Mouse (Mus musculus) thymus, adult 2 months (tissue): ENCODE measurements around the gene Gm614. TPM values are rescaled to one million over a fixed set of nuclear protein-coding genes. Genes with fewer than 3 reads are reported as not detected.

ENCODE experiments used
- DNase-seq: peaks from one replicate; pipeline ENCODE4 v3.0.0; 2021
- H3K27ac ChIP-seq: fragments of 200-500 bp; 2 replicates; pipeline ENCODE4 v1.5.1; 2012; ENCODE audit warnings: low read length, control low read depth; ENCODE audit not compliant: control insufficient read depth, insufficient read depth
- H3K27me3 ChIP-seq: fragments of 200-500 bp; 2 replicates; pipeline ENCODE4 v1.6.1; 2012; ENCODE audit warnings: mild to moderate bottlenecking, low read length, moderate library complexity, mixed read lengths; ENCODE audit not compliant: control insufficient read depth, insufficient read depth
- H3K36me3 ChIP-seq: fragments of 200-500 bp; 2 replicates; pipeline ENCODE4 v1.6.1; 2012; ENCODE audit warnings: mild to moderate bottlenecking, low read length, moderate library complexity; ENCODE audit not compliant: control insufficient read depth, insufficient read depth
- H3K4me1 ChIP-seq: fragments of 200-500 bp; replicated peaks from 2 replicates; pipeline ENCODE4 v1.6.1; 2012; ENCODE audit warnings: low read length; ENCODE audit not compliant: control insufficient read depth, insufficient read depth
- H3K4me3 ChIP-seq: fragments of 200-500 bp; 2 replicates; pipeline ENCODE4 v1.5.1; 2012; ENCODE audit warnings: mild to moderate bottlenecking, low read length, control low read depth, moderate library complexity; ENCODE audit not compliant: control insufficient read depth, insufficient read depth
- CTCF ChIP-seq: fragments of 200-500 bp; IDR thresholded peaks from 2 replicates; pipeline ENCODE4 v1.5.1; 2012; ENCODE audit warnings: mild to moderate bottlenecking, control low read depth, low read length, moderate library complexity, borderline replicate concordance; ENCODE audit not compliant: control insufficient read depth, poor library complexity, insufficient read depth; ENCODE audit errors: extremely low read depth
- POLR2A ChIP-seq: fragments of 200-500 bp; IDR thresholded peaks from 2 replicates; pipeline ENCODE4 v1.6.1; 2012; ENCODE audit warnings: mild to moderate bottlenecking, low read length, control low read depth, moderate library complexity; ENCODE audit not compliant: control insufficient read depth, poor library complexity, insufficient read depth; ENCODE audit errors: extremely low read depth
- whole genome bisulfite sequencing: fragments of 180-500 bp; shearing (Covaris S2); methylation state at CpG from one replicate; pipeline ENCODE4 v1.1.7; 2018; 5-methylcytosine and 5-hydroxymethylcytosine counted together
- polyA plus RNA-seq: library from polyadenylated mRNA; depleted of rRNA; stranded (reverse); fragments of >200 nt; gene quantifications from 2 replicates; pipeline ENCODE4 v1.2.3, GENCODE M21; 2012; rRNA removed

Gm614 gene
- polyA plus RNA-seq, 1 experiment: 2.0 TPM

GRCm38 (mm10) chrX:101221834-101222795 is 41.7 kb downstream of the Gm614 start, which contains the start of gene Snx12:
TSS of gene Snx12 (minus strand) at chrX:101222563.
- no peak for TF ChIP-seq CTCF
- no peak for TF ChIP-seq POLR2A
- Histone ChIP-seq H3K4me1 (no peaks in the 10 kb centered on the region), H3K36me3 (no peaks in the 10 kb centered on the region), H3K27me3 (no peaks in the 10 kb centered on the region), H3K27ac (peak within 1 kb of the TSS; percentile 32; the same call in 1 of the 2 replicates), H3K4me3 (peak within 1 kb of the TSS; percentile 96)
- peak; percentile 78 for DNase-seq
- 2% methylated on average over 44 of the region's 55 CpGs for WGBS

Other genes starting within 250 kb of the Gm614 start
- 0.05 TPM in 1 of 2 replicates, not detected in the other for gene Tex11, start 204.3 kb downstream of the Gm614 start, polyA plus RNA-seq
- gene Slc7a3, start 178.0 kb downstream of the Gm614 start, polyA plus RNA-seq: 1.8 and 2.4 TPM in 2 replicates
- 15.7 and 17.1 TPM in 2 replicates for gene Snx12, start 41.4 kb downstream of the Gm614 start, polyA plus RNA-seq
- 65.7 and 69.2 TPM in 2 replicates for gene Foxo4, start 9.5 kb downstream of the Gm614 start, polyA plus RNA-seq
- gene Il2rg, start 4.3 kb upstream of the Gm614 start, polyA plus RNA-seq: 364 and 430 TPM in 2 replicates
- not detected in 2 replicates for gene Gm20489, start 5.0 kb upstream of the Gm614 start, polyA plus RNA-seq
- 363 and 395 TPM in 2 replicates for gene Med12, start 10.0 kb upstream of the Gm614 start, polyA plus RNA-seq
- 0.20 and 0.40 TPM in 2 replicates for gene Nlgn3, start 35.2 kb upstream of the Gm614 start, polyA plus RNA-seq
- 0.20 and 2.5 TPM in 2 replicates for gene Gjb1, start 112.4 kb upstream of the Gm614 start, polyA plus RNA-seq
- 51.2 and 54.5 TPM in 2 replicates for gene Zmym3, start 156.9 kb upstream of the Gm614 start, polyA plus RNA-seq
- gene Nono, start 165.3 kb upstream of the Gm614 start, polyA plus RNA-seq: 255 and 269 TPM in 2 replicates
- 0.87 and 8.2 TPM in 2 replicates for gene Itgb1bp2, start 185.1 kb upstream of the Gm614 start, polyA plus RNA-seq